Mouse (Mus musculus): ENCODE data around the gene Amt.
A peak's percentile ranks its signal among the peaks of the same experiment; 100 is the strongest.
"Not testable (repeated sequence)": the region's sequence is repeated elsewhere in the genome, so short reads cannot be mapped to it uniquely, and the experiment has no call there.

The Amt gene

DNA sequence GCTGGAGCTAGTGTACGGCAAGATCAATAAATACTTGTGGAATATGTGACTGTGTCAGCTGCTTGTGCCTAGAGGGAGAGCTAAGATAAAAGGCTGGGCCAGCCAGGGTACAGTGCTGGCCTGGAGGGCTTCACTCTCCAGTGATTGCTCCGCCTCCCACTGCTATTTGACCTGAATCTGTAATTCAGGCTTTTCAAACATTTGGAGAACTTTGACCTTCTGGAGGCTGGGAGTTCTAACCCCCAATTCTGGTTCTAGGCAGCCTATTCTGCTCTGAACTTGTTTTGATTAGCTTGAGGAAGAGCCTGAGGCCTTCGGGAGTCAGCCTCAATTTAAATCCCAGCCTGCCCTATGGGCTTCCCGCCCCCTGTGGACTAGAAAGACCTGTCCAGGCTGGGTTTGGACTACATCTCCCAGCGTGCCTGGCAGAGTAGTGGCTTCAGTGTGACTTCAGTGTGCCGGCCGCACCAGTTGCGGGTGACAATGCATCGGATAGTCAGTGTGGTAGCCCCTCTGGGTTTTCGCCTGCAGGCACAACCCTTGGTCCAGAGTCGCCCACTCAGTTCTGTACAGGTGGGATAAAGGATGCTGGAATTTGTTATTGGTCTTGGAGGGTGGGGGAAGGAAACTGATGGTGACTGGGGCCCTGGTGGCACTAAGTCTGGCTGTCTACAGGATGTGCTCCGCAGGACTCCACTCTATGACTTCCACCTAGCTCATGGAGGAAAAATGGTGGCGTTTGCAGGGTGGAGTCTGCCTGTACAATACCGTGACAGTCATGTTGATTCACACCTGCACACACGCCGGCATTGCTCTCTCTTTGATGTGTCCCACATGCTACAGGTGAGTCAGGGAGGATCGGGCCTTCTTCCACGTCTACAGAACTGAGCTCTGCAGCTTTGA, at the start of gene Amt:
Gene Amt, plus strand, starts transcription at position 401 of the 903 bp plus-strand sequence.
- DNase-seq: no peak

DNA sequence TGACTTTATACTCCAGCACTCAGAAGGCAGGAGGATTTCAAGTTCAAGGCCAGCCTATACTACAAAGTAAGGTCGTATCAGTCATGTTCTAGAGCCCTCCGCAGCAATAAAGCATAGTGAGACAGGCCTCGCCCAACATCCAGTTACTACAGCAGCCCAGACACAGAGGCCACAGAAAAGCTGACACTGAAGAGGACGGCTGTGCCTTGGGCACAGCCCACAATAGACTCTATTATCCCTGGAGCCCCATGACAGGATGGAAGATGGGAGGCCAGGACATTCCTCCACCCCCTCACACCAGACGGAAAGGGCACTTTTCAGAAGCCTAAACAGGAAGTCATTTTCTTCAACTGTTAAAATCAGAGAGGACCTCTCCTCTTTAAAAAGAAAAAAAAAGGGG, 47.7 kb upstream of the Amt start:
- DNase-seq: no peak

DNA sequence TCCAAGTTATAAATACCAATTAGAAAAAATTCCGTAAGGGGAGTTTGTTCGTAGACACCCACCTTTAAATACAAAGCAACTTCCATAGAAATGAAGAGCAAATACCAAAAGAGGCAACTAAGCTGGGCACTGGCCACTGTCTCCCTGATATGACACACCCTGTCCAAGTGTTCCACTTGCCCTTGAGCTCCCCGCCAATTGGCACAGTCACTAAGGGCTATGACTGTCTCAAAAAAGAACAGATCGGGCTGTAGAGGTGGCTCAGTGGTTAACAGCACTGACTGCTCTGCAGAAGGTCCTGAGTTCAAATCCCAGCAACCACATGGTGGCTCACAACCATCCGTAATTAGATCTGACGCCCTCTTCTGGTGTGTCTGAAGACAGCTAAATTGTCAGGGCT, 44.8 kb upstream of the Amt start:
- no peak for DNase-seq

DNA sequence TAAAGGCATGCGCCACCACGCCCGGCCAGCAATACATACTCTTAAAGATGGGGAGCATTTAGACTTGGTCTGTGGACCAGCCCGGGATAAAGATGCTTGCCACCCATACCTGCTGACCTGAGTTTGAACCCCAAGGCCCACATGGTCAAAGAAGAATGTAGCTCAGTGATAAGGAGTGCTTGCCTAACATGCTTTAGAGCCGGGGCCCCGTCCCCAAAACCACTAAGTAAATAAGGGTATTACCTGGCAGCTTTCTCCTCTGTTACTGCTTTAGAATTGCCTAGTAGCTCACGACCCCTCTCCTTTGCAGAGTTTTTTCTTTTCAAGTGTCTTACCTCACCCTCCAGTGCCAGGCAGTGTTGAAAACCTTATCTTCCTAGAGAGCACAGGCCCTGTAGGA, 43.9 kb upstream of the Amt start:
- no peak for DNase-seq

DNA sequence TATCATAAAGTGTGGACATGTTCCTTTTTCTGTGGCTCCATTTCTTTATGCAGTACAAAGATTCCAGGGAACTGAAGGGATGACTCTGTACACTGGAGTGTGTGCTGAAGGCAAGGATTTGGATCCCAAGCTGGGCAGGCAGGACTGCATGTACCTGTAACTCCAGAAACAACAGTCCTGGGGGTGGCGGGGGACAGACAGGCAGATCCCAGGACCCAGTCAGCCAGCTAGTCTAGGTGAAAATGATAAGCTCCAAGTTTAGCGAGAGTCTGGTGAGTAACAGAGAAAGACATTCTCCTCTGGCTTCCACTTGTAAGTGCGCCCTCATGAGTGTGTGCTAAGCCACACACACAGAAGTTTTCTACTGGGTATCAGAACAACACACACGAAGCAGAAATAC, 36.1 kb upstream of the Amt start:
- DNase-seq: no peak

DNA sequence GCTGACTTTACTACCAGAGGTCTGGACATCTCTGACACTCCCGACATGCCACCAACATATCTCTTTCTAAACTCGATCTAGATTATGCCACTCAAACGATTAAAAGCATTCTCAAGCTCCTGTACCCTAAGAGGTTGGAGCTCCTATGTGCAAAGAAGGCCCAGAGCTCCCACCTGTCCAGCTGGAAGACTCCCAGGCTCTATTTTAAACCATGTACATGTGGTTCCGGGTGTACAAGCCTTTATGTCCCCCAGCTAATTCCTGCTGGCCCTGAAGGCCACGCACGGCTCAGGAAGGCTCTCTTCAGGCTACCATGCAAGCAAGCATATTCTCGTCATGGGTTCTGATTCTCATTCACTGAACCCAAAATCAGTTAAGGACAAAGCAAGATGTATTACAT, 34.8 kb upstream of the Amt start:
- no peak for DNase-seq

DNA sequence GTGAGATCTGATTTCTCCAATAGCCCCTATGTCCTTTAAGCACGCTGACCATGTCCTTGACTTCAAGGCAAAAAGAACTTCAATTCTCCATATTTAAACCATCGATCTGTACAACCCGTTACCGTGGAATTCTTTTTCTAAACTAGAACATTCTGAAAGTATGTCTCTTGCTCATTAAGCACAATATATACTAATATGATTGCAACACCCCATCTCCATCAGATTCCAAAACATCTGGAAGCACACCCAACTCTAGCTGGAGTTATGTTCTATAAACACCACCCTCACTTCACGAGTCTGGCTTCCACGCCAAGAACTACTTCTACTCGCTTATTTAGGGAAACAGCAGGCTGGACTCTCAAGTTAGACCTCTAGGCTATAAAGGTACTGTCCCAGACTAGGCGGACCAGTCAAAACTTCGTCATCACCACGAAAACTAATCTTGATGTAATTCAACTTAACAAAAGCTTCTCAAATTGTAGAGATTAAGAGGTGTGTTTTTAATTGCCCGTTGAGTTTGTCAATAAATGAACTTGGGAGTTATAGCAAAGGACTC, 34.1 kb upstream of the Amt start:
- peak in 1 of 2 experiments; percentile 19 for DNase-seq

DNA sequence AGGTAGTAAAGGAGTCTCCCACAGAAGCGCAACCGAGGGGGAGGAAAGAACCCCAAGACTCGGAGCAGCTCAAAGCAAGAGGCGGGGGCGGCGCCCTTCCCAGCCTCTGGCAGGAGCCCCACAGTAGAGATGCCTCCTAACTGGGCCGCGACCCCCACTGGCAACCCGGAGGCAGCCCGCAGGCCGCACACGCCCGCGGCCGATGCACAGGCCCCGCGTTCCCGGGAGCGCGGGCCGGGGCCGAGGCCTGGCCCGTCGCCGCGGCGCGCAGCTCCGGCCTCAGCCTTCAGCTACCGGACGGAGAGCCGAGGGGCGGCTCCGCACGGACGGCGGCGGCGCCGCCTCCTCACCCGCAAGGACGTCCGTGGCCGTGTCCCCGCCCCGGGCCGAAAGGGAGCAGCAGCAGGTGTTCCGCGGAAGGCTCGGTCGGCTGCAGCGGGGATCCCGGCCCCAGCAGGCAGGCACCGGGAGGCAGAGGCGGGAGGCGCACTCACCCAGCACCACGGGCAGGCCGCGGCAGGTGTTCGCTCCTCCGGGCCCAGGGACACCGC, 33.4 kb upstream of the Amt start:
- no peak for DNase-seq

DNA sequence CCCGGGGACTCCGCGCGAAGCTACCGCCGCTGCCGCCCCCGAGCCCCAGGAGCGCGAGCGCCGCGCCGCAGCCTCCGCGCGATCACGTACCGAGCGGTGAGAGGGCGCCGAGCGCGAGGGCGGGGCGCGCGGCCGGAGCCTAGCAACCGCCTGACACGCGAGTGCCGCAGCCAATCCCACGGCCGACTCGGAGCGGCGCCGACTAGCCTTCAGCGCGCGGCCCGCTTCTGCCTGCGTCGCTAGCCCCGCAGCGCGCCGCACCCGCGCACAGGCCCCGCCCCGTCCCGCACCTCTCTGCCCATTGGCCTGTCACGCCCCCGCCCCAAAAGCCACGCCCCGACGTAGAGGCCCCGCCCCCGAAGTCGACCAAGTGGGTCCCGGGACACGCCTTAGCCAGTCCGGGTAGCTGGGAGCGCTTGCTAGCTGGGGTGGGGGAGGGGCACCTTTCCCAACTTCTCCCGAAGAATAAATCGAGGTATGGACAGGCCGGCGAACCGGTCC, 32.9 kb upstream of the Amt start, which contains the start of gene Dag1:
Gene Dag1, minus strand, starts transcription at position 269 of the 501 bp plus-strand sequence.
- DNase-seq: peak; percentile 99 to 100

DNA sequence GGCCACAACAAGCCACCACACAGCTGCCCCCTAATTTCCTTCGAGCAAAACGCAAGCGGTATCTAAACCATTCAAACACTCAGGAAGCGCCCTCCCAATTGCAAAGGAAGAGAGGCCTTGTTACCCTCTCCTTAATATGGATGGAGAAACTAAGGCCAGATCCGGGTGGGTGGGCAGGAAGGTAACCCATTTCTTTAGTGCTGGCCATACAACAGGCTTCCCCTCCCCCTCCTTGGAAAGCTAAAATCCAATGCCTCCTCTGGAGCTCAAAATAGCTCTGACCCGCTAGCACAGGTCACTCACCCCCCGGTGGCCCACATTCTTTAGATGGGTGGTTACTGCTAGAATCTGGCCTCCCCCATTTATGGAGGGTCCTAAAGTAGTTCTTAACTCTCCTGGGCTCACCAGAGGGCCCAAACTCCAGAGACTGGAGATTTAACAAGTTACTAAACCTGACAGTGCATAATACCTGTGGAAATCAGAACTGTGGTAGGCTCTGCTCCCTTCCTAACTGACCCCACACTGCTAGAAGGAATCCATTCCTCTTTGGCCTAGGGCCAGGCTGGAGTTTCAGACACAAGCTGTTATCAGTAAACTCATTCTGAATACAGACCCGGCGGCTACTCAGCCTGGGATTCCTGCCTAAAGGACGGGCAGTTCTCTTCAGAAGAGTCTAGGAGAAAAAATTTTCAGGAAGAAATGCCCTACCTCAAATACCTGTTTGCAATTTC, 32.3 kb upstream of the Amt start:
- DNase-seq: no peak

DNA sequence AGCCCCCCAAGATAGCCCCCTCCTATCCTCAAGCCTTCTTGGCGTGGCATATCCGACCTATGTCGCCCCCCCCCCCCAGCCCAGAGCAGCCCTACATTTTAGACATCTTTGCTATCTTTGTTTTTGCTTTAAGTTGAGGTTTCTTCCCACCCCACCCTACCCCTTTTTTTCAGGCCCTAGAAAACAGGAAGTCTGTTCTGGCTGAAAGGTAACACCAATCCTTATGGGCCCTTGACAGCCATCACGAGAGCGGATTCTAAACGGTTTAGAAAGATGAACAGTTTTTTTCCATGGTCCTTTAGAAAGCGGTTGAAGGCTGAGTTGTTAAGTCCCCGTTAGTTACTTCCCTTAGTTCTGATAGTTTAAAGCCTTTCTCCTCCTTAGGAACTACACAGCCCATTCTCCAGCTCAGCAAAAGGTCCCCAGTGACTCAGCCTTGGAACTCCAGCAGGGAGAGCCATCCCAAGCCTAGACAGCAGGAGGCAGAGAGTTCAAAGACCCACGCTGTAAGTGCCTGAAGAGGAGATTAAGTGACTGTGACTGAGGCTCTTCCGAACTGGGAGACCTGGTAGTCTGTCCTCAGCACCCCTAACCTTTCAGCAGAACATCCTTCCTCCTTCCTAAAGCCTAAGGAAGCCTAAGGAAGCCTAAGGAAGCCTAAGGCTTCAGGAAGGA, 30.3 kb upstream of the Amt start:
- peak; percentile 21 to 35 for DNase-seq

DNA sequence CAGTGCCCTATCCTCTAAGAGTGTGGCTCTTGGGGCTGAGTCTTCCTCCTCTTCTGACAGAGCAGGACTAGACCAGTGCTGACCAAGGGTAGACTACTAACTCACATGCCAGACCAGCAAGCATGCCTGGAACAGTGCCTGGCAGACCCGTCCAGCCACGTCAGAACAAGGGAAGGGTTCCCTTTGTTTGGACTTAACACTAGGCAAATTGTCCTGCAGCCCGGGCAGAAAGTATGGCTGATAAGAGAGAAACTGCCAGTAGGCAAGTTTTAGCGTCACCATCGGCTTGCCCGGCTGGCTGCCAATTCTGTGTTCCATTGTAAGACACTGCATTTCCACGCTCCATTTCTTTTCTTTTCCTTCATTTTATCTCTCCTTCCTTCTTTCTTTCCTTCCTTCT, 29.0 kb upstream of the Amt start:
- no peak for DNase-seq

DNA sequence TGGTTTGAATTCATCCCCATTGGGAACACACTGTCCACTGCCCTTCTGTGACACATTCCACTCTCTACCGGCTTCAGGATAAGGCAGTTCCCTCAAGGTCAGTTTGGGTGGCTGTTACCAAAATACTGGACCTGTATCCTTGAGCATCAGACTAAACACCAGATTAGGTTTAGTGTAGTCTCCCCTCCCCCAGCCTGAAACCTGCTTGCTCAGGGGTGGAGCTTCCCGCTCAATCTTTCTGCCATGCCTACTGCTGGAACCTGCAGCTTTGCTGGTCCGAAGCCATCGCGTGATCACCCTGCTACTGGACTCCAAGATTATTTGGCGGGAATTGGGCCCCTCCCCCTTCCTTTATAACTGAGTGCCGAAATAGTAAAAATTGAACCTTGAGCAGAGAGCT, 28.0 kb upstream of the Amt start:
- DNase-seq: not testable (repeated sequence)

DNA sequence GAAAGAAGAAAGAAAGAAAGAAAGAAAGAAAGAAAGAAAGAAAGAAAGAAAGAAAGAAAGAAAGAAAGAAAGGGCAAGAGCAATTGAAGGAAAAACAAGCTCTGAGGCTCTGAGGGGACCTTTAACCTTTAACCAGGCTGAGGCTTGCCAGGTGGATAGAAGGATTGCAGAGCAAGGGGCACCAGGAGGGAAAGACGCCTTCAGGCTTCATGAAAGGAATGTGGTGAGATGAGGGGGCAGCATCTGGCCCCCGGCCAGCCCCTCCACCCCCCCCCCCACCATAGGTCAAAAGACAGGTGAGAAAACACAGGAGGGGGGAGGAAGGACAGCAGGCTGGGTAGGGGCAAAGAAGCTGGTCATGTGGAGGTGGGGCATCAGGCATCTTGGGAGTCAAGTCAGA, 24.7 kb upstream of the Amt start:
- no peak for DNase-seq

DNA sequence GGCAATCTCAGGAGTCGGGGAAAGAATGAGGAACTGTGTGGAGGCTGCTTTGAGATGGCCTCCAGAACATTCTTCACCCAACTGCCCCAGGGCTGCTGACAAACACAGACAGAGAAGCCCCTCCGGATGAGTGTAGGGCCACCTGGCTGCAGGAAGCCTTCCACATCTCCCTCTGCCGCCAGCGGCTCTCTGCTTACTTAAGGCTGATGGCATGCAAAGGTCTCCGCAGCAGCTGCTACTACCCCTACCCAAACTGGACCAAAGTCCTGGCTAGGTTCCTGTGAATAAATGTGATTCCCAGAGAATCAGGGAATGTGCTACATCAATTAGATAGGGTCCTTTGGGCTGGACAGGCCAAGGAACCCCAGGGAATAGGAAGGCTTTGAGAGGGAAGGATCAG, 24.0 kb upstream of the Amt start:
- DNase-seq: no peak

DNA sequence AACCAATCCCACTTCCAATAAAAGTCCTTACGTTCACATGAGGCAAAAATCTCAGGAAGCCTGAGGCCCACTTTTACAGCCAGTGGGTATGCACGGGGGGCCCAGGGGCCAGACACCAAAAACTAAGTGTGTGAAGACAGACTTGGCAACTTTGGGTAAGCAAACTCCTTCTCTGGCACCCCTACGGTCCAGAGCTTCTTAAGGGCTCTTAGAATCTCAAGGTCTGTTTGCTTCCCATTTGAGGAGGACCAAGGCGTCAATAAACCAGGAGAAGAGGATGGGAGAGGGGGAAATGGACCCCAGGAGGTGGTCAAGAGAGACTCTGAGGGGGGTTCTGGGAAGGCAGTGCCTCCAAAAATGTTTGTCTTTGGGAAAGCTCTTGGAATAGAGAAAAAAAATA, 23.2 kb upstream of the Amt start:
- DNase-seq: no peak

DNA sequence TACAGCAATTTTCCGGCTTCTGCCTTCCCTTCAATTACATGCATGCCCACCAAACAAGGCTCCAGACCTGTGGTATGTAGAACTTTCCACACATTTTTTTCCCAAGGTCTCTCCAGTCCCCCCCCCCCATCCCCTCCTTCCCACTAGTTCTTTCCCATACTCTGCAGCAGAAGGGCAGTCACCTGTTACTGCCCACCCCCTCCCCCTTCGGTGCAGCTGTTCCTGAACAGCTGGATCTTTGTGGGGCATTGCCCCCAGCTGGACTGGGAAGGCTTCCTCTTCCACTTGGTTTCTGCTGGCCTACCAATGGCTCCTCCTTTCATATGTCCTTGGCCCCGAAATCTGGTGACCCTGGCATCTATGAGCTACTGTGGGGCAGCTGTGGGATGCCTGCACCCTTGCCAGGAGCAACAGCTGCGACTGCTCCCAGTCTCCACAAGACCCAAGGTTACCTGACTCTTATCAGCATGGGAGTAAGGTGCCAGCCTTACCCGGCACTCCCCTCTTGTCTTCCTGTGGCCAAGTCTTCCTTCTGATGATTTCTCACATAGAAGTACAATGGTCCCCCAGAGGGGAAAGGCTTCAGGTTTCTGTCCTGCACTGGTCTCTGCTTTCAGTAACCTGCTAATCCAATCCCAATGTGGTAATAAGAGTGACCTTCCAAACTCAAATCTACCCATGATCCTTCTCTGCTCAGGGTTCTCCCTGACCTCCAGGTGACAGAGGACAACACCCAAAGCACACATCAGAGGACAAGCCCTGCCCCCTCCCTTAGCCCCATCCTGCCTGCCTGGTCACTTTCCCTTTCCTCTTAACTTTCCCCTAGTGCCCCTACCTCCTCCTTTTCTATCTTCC, 21.9 kb upstream of the Amt start:
- DNase-seq: no peak

DNA sequence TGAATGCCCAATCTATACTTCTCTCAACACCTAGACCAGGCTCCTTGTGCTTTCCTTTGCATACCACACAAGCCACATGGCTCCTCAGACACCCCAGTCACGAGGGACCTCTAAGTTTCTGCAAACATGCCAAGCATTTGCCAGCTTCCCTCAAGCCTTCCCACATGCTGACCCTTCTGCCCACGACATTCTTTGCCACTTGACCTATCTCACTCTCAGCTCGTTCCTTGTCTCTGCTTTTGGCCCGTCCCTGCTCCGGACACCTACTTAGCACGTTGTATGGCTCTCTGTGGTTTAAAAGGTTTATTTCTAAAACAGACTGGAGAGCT, 21.4 kb upstream of the Amt start:
- DNase-seq: no peak

DNA sequence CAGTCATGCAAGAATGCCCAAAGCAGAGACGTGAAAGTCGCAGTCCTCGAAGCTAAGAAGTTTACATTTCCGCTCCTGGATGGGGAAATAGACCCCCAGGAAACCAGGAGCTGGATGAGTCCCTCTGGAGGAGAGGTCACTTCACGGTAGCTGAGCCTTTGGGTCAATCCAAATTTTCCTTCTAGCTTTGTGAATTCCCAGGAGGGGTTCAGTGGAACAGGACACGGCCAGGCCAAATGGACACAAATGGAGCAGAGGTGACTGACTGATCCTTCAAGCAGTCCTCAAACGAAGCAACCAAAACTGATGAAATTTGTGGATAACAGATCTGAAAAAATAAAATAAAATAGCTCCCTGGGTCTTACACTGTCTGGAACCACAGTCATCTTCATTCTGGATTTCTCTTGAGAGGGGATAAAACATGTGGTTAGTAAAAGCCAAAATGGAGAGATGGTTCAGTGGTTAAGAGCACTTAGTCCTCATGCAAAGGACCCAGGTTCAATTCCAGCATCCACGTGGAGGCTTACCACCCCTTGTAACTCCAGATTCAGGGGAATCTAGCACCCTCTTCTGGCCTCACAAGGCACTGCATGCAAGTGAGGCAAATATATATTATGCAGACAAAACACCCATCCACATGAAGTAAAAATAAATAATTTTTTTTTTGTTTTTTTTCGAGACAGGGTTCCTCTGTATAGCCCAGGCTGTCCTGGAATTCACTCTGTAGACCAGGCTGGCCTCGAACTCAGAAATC, 17.8 kb upstream of the Amt start:
- peak; percentile 74 to 78 for DNase-seq

DNA sequence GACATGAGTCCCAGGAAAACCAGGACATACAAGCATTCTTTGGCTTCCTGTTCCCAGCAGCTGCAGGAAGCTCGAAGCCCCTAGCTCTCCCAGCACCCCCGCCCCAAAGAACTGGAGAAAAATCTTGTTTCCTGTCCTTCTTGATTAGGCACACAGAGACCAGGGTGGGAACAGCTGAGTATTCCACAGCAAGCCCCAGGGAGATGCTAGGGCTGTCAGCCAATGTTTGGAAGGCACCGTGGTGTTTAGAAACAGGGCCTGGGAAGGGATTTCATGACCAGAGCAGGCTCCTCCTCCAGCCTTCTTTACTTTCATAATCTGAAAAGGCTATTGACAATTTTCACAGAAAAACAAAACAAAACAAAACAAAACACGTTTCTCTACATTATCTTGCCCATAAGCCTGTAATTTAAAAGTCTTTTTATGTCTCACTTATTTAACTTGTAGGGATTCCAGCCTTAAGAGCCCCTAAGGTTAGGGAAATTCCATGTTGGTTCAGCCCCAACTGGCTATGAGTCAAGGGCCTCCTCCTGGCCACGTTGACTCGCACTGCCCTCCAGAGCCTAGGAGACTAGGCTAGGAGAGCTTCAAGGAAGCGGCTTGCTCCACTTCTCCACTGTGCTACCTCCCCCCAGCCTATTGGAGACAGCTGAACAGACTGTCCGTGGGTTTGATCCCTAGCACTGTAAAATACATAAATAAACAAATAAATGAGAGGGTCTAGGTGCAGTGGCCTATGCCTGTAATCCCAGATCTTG, 16.4 kb upstream of the Amt start:
- DNase-seq: no peak
